Mouse (Mus musculus) heart, postnatal 0 days (tissue): ENCODE results near the gene Ldhb.

Experiments used
- CTCF ChIP-seq: IDR thresholded peaks from 2 replicates; pipeline ENCODE4 v1.5.1; 2016; ENCODE audit warnings: antibody characterized with exemption, control low read depth, low read depth
- EP300 ChIP-seq: IDR thresholded peaks from 2 replicates; pipeline ENCODE4 v1.6.1; 2016; ENCODE audit warnings: antibody characterized with exemption, low read depth

GRCm38 (mm10) chr6:142453311-142453710 lies 54.4 kb downstream of the Ldhb start:
- TF ChIP-seq CTCF: no peak
- no peak for TF ChIP-seq EP300
